Mouse (Mus musculus) ES-E14 (cell line): ENCODE measurements around the gene Mx1.

Experiments
- CHD2 ChIP-seq: IDR thresholded peaks from 2 replicates; pipeline ENCODE4 v1.6.1; 2014; ENCODE audit warnings: mild to moderate bottlenecking, low read depth, low read length, inconsistent platforms
- HCFC1 ChIP-seq: IDR thresholded peaks from 2 replicates; pipeline ENCODE4 v1.6.1; 2012; ENCODE audit warnings: low read length, inconsistent platforms, borderline replicate concordance; ENCODE audit not compliant: insufficient read depth
- MAFK ChIP-seq: IDR thresholded peaks from 2 replicates; pipeline ENCODE4 v1.6.1; 2014; ENCODE audit warnings: mild to moderate bottlenecking, low read depth, low read length, inconsistent platforms; ENCODE audit not compliant: insufficient read depth
- ZC3H11A ChIP-seq: IDR thresholded peaks from 2 replicates; pipeline ENCODE4 v1.6.1; 2012; ENCODE audit warnings: low read depth, mild to moderate bottlenecking, inconsistent platforms, low read length, borderline replicate concordance
- ZNF384 ChIP-seq: IDR thresholded peaks from 2 replicates; pipeline ENCODE4 v1.6.1; 2012; ENCODE audit warnings: low read depth, low read length, inconsistent platforms

DNA sequence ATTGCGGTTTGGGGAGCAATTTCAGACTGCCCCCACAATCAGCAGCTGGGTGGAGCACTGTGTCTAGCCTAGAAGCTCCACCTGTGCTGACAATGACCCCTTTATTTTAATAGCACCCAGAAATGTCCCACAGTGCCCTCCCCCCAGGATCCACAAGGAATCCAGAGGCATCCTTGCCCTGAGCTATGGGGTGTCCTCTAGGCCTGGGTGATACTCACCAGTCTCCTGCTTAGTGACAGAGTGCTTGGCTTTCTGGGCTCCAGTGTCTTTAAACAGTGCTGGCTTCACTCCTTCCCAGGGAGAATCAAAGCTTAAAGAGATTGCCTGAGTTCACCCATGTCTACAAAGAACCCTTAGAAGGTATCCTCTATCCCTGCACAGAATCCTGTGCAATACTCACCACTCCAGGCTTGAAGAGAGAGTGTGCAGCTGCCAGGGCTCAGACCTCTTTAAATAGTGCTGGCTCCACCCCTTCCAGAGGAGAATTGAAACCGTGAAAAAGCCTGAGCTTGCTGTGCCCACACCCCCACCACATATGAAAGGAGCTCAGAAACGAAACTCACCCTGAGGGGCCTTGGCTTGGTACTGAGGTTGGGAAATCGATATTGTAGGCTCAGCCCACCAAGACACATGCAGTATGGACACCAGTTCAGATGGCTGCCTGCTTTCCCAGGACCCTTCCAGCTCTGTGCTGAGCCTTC is at the start of gene Mx1:
- TF ChIP-seq ZC3H11A (no peak), HCFC1 (no peak), MAFK (no peak), ZNF384 (no peak), CHD2 (no peak)
